Mouse (Mus musculus) CH12.LX (cell line): ENCODE measurements around the gene Plxna1.

Experiments used
- CTCF ChIP-seq, 2 experiments: IDR thresholded peaks in 1 of 2; conservative IDR thresholded peaks in 1 of 2; 2 replicates each; pipeline ENCODE4 v1.5.1; 2011 to 2012; ENCODE audit warnings: low read depth in 2 of 2, low read length in 2 of 2, improper control_type of control experiment in 1 of 2, inconsistent platforms in 1 of 2, mild to moderate bottlenecking in 1 of 2, moderate library complexity in 1 of 2
- ETS1 ChIP-seq: conservative IDR thresholded peaks from 2 replicates; pipeline ENCODE4 v1.6.1; 2012; ENCODE audit warnings: low read depth, mild to moderate bottlenecking, inconsistent platforms, low read length, improper control_type of control experiment, moderate library complexity
- KAT2A ChIP-seq: IDR thresholded peaks from 2 replicates; pipeline ENCODE4 v1.6.1; 2012; ENCODE audit warnings: low read length, improper control_type of control experiment, inconsistent platforms; ENCODE audit not compliant: insufficient replicate concordance
- MXI1 ChIP-seq: IDR thresholded peaks from 2 replicates; pipeline ENCODE4 v1.6.1; 2011; ENCODE audit warnings: mild to moderate bottlenecking, low read depth, low read length, improper control_type of control experiment
- RCOR1 ChIP-seq: conservative IDR thresholded peaks from 2 replicates; pipeline ENCODE4 v1.6.1; 2012; ENCODE audit warnings: low read depth, mild to moderate bottlenecking, inconsistent platforms, low read length, improper control_type of control experiment

- TF ChIP-seq CTCF (conservative IDR thresholded peaks at IDR 0.05 in 1 of 2, IDR thresholded peaks at IDR 0.05 in 1 of 2; ENCODE audit: low read depth in 2 of 2, low read length in 2 of 2) (no peak), RCOR1 (no peak), KAT2A (no peak), ETS1 (no peak), MXI1 (no peak)
Observed at GRCm38 (mm10) chr6:89353101-89353500, 9.3 kb downstream of the Plxna1 start.
